Mouse (Mus musculus): Measurements from ENCODE around the gene Npl. TPM values are rescaled to one million over a fixed set of nuclear protein-coding genes. Genes with fewer than 3 reads are reported as not detected.

Npl gene
- total RNA-seq (2021): 1 to 10 TPM; 6.0 to 6.4 TPM
- long read RNA-seq, experiment 1, transcript Npl-201 (12 exons, 1,735 nt): major isoform, 7 of 7 reads
- long read RNA-seq, experiment 1, partial matches to known transcripts: 0 of 7 reads
- long read RNA-seq, experiment 1, other reads (novel, unspliced or antisense): 0 of 7 reads
- long read RNA-seq, experiment 2, transcript Npl-201 (12 exons, 1,735 nt): major isoform, 7 of 8 reads
- long read RNA-seq, experiment 2, partial matches to known transcripts: 1 of 8 reads
- long read RNA-seq, experiment 2, other reads (novel, unspliced or antisense): 0 of 8 reads

DNA sequence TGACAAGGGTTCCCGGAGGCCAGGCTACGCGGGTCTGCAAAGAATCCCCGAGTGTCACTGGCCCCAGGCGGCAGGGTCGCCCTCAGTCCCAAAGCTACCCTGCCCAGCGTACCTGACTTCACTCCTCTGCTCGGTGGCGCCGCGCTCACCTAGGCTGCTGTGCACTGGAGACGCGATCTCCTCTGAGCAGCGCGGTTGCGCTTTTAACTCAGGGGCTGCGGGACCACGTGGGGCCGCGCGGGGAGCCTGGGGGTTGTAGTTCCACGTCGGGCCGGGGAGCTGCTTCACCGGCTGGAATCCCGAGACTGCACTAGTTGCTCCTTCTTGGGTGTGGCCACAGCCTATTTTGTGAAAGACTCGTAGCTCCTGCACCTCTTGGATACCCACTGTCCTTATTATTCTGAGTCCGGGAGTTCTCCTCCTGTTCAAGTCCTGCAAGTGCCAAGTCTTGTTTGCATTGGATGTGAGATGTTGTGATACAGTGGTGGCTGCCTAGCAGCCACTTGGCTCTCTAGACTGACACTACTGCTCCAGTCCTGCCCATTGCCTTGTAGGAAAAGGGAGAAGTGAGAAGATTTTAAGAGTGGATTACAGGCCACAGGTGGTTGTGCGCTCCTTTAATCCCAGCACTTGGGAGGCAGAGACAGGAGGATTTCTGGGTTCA is at the start of gene Npl:
Gene Npl (minus strand): TSS at position 510 of the 664 bp plus-strand sequence.
- DNase-seq (ENCODE audit: low spot score in 2 of 2): peak; percentile 67 to 71

DNA sequence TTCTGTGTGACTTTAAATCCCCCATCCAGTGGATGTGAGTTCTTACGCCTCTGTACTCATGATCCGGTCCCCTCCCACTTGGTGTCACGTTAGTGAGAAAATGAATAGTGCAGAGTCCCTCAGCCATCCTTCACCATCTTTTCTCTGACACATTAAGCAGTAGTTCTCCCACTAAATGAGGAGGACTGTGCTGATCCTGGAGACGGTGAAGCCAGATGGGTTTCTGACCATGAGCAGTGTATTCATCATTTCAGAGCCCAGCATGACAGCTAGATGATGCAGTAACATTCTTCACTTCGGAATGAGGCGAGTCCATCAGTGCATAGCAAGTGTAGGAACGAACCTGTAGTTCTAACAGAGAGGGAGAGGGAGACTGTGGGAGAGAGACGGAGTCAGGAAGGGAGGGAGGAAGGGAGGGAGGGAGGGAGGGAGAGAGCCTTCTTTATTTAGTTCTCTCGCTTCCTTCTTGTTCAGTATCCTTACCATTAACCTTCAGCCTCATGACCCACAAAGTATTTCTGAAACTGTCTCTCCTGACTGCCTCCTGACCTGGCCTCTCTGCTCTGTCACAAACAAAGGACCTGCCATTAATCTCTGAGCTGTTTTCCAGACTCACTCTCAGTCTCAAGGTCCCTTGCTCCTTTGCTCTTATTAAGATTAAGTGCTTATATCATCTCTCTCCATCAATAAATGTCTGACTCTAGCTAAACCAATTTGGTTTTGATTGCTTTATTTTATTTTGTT is 49.6 kb upstream of the Npl start:
- no peak for DNase-seq (ENCODE audit: low spot score in 2 of 2)

DNA sequence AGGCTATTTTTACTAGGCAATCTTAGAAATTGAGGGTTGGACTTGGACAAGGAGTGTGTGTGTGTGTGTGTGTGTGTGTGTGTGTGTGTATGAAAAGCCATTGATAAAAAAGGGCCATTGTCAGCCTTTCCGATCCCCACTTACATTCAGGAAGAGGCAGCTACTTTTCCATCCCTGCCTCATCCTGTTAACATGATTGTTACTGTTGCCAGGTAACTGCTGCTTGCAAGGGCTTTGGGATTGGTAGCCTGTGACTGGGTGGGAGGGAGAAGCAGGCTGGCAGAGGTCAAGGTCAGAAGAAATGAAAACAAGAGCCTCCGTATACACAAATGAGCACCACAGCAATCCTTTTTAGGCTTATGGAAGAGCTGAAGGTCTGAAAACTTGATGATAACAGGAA is 48.9 kb upstream of the Npl start:
- DNase-seq (ENCODE audit: low spot score in 2 of 2): peak in 1 of 2 experiments; percentile 6

DNA sequence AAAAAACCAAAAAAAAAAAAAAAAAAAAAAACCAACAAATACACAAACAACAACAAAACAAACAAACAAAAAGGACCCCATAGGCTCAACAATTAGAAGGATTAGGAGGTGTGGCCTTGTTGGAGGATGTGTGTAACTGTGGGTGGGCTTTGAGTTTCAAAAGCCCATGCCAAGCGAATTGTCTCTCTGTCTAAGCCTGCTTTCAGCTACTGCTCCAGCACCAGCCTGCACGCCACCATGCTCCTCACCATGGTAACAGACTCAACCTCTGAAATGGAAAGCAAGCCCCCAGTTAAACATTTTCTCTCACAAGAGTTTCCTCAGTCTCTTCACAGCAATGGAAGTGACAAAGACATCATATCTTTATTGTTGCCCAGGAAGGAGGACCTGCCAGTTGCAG is 43.8 kb upstream of the Npl start:
- no peak for DNase-seq (ENCODE audit: low spot score in 2 of 2)

DNA sequence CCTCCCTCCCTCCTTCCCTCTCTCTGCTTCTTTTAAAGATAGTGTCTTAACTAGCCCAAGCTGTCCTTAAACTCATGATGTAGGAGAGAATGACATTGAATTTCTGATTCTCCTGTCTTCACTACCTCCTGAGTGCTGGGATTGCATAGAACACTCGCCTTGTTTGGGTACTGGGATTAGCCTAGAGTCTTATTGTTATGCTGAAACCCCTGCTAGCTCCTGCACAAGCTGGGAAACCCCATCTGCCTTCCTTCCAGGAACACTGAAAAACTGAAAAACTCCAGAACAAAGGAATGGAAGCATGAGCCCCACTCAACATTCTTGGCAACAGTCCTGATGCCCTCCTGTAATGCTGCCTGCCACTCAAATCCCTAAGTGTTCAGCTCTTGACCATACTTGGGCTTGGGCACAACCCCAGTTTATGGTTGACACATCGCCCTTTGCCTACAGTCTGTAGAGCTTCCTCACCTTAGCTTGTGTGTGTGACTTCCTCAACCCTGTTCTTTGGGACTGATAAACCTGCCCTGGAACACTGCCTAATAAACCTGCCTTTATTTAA is 40.4 kb upstream of the Npl start:
- DNase-seq (ENCODE audit: low spot score in 2 of 2): no peak

DNA sequence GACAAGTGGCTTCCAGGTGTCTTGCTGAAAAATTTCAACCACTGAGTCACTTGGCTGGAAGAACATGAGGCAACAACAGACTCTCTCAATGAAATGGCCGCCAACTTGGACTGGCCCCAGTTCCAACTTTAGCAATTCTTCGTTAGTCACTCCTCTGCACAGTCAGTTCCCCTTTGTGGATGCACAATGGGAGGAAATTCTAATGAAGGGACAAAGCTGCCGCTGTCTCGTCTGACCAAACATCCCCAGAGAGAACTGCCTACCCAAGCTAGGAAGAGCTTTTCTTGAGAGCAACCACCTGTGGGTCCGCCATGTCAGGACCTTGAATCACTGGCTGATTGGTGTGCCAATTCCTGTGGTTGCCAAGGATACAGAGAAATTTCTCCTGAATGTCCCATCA is 38.1 kb upstream of the Npl start:
- DNase-seq (ENCODE audit: low spot score in 2 of 2): peak; percentile 26 to 42

DNA sequence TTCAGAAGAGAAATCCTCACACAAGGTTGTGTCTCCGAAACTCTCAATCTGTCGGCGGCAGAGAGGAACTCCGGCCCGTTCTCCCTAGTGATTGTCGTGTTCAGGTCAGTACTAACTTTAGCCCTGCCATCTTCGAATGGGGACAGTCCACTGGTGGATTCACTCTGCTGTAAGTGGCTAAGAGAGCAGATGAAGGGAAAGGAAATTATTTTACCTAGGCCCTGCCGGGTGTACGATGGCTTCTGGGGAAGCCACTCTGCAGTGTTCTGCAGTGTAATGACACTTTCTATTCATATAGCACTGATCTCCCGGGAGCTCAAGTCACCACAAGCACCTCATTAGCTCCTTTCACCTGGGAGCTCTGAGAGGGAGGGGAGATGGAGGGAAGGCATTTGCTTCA is 37.0 kb upstream of the Npl start:
- no peak for DNase-seq (ENCODE audit: low spot score in 2 of 2)

DNA sequence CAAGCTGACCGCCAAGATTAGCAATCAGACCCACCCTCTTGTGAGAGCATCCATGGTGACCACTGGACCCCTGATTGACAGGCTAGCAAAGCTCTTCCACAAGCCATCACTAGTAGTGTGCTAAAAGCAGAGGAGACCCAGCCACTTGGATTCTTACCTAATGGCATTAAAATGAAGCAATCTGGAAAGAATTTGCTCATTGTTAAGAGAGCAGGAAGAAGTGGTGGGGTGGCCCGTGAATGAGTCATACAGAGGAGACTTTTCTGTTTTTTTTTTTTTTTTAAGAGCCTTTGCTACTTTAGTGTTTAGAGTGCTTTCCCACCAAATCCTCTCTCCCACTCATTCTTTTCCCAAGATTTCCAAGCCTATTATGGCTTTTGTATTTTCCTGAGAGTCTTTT is 35.9 kb upstream of the Npl start:
- no peak for DNase-seq (ENCODE audit: low spot score in 2 of 2)

DNA sequence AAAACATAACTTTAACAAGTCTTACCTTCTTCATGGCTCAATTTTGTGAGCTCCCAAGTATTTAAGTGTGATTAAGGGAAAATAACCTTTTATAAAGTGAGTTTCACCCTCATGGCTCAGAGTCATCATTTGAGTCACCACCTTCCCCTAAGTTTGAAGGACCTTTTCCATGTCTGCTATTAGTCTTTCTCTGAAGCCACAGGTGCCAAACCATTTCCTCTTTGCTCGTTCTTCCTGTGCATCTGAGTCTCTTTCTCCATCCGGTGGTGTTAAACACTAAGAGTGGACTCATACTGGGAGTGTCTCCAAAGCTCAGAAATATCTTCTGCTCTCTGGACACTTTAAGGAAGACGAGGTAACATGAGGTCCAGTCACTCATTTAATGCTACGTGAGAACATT is 33.3 kb upstream of the Npl start:
- DNase-seq (ENCODE audit: low spot score in 2 of 2): no peak

DNA sequence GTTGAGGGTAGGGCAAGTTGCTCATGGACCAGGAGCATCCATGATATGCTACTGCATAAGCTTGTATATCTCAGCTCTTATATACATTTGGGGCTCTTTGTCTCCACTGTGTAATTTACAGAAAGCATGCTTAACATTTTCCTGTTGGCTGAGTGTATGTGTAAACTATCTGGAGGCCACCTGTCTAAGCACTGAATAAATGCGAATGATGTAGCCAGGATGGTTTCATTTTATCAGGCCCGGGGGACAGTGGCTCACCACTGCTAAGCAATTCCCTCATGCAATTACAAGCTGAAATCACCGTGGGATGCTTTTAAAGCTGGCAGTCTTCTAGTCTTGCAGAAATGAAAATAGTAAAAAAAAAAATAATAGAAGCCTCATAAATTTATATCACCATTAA is 24.9 kb upstream of the Npl start:
- DNase-seq (ENCODE audit: low spot score in 2 of 2): no peak

DNA sequence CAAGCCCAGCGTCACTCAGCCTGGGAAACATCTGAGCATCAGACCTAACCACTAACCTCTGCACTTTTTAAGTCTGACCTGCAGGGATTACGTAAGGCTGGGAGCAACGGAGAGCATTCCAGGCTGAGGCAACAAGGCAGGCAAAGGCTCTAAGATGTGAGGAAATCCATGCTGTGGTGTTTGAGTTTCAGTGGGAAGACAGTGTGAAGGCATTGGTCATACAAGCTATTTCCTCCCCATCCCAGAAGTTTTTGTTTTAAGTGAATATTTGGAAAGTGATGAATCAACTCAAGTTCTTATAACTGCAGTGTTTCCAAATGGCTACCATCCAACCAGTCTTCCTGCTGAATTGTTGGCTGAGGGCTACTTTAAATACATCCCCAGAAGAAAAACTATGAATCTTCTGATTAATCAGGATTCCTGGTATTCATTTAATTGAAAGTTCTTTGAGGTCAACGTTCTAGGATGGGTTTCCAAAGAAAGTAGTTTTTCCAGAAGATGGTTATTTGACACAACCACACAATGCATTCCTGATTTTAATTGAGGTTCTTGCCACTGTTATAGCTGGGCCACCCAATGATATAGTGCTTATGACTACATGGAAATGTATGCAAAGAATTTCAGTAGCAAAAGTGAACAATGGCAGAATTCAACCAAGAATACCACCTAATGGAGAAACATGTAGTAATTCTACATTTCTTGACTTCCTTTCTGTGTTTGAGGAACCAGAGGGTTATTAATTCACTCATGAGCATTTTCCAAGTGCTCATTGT is 22.6 kb upstream of the Npl start:
- DNase-seq (ENCODE audit: low spot score in 2 of 2): no peak

DNA sequence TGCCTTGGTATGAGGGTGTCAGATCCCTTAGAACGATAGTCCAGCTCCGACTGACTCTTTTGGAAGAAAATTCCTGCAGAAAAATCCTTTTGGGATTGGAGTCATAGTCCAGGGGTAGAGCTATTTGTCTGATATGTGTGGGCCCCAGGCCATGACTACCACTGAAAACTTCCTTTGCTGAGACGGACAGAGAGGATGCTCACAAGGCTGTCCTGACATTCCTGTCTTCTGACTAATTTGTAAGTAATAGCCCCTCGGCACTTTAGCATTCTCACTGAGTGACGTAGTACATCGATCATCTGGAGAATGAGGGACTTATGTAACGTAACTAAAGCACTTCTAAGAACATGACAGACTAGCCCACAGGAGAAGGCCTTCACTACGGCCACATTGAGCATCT is 15.9 kb upstream of the Npl start:
- DNase-seq (ENCODE audit: low spot score in 2 of 2): no peak

DNA sequence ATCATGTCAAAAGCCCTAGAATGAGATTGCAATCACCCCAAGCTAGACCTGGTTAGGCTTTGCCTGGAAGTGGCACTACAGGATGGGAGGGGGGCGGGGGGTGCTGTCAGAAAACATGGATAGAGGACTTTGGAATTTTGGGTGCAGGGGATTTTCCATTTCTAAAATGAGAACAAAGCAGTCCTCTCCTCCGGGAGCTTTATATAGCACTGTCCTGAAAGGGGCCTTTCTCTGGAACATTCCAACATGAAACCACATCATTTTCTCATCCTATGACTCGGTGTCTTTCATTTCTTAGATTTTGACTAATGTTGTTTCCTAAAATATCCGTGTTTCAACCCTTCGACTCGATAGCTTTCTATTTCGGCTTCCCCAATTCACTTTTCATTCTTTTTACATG is 14.9 kb upstream of the Npl start:
- DNase-seq (ENCODE audit: low spot score in 2 of 2): no peak

DNA sequence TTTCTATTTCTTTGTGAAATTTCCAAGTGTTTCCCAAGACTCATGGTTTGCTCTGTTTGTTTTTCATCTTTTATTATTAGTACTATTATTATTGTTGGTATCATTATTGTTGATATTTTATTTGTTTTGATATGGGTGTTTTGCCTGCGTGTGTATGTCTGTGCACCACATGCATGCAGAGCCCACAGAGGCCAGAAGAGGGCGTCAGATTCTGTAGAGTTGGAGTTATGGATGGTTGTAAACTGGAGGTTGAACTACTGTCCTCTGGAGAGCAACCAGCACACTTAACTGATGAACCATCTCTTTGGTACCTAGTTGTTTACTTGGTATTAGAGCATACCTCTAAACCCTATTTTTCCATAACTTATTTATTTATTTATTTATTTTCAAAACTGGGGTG is 13.8 kb upstream of the Npl start:
- no peak for DNase-seq (ENCODE audit: low spot score in 2 of 2)

DNA sequence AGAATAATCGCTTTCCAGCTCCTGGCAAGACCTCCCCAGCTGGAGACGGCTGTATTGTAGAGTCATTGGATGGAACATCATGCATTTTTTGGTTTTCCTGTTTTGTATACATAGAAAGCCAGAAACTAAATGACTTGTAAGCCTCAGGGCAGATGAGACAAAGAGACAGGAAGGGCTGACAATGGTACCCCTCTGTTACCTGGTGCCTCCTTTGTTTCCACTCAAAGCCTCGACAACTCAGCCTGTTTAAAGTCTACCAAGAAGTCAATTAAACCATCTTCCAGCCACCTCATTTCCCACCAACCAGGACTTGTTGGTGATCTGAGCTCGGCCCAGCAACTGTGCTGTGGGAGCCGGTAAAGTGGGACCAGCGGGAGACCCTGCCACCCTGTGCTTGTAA is 11.0 kb upstream of the Npl start:
- no peak for DNase-seq (ENCODE audit: low spot score in 2 of 2)

DNA sequence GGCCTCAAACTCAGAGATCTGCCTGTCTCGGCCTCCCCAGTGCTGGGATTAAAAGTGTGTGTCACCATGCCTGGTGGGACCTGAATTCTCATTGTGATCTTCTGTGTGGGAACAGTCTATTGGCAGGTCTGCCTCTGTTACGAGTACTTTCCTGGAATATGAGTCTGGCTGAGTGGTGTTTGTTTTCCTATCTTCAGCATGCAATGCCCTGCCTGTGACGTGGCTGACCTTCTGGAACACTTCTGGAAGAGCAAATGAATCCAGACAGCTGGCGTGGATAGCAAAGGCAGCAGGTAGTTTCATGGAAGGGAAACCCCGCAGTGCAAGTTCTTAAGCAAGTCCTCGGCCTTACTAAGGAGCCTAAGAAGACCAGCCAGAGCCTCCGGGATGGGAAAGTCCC is 9.9 kb upstream of the Npl start:
- DNase-seq (ENCODE audit: low spot score in 2 of 2): no peak

DNA sequence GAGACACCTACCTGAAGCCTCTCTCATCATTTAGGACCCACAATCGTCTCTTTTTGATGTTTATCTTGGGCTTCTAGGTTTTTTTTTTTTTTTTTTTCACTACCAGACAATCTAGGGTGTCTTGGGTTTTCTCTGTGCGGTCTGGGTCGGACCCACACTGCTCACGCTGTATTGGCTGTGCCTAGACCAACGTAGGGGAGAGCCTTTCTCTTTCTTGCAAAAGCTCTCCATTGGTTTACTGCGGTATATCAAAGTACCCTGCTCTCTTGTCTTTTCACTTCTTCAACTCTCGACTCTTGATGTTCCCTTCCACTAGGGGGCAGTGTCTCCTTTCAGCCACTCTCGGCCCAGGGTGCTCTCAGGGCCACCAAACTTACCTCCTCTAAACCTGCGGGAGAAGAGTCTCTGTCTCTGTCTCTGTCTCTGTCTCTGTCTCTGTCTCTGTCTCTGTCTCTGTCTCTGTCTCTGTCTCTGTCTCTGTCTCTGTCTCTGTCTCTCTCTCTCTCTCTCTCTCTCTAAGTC is 9.3 kb upstream of the Npl start:
- DNase-seq (ENCODE audit: low spot score in 2 of 2): peak; percentile 52 to 75

DNA sequence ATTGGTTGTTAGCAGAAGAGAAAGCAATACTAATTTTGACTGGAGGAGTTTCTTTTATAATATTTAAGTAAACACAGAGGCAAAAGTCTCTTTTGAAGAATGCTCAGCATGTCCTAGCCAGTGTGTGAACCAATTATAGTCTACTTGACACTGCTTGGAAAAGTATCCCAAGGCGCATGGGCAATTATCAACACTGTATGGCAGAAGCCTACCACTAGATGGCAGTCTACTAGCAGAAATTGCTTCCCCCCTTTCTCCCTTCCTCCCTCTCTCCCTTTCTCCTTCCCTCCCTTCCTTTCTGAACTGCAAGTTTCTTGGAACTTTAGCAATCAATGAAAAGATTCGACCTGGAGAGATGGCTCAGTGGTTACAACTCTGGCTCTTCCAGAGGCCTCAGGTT is 7.1 kb upstream of the Npl start:
- DNase-seq (ENCODE audit: low spot score in 2 of 2): peak in 1 of 2 experiments; percentile 71

DNA sequence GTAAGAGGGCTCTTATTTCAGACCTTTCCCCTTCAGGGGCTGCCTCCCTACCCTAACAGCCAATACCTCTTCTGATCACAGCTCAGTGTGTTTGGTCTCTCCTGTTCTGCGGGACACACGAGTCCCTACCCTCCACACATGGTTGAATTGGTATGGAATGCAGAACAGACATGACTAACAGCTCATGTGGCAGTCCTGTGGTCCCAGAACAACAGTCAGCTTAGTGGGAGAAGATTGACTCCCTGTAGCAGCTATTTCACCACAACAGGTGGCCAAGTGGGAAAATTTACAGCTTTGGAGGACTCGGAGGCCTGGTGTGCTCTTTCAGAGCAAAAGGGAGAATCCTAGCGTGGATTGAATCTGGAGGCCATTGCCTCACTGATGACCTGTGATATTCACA is 6.4 kb upstream of the Npl start:
- DNase-seq (ENCODE audit: low spot score in 2 of 2): no peak

DNA sequence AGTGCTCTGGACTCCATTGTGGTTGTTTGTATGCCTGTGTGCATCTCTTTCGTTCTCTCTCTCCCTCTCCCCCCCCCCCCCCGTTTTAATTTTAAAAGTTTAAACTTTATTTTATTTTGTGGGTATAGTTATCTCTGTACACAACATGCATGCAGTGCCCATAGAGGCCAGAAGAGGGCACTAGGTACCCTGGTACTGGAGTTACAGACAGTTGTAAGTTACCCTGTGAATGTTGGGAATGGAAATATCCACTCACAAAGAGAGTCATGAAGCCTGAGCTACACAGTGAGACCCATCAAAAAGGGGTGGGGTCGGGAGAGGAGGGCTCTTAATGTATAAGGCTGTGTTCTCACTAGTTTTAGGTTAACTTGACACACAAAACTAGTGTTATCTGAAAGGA is 969 bp upstream of the Npl start:
- peak; percentile 33 to 61 for DNase-seq (ENCODE audit: low spot score in 2 of 2)

DNA sequence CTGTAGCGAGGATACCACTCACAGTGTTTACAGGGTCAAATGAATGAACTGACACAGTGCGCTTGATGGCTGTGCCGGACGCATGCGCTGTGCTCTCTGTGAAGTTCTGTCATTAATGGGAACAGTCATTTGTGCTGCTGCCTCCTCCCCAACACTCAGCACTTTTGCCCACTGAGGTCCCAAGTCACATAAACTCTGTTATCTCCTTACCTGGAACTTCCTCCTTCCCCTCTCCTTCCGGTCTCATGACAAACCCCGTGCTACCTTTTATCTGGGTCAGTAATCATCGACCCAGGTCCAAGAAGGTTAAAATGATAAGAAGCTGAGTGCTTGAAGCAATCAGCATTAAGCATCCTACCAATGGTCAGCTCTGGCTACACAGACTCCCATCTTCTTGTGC is 2.3 kb downstream of the Npl start:
- no peak for DNase-seq (ENCODE audit: low spot score in 2 of 2)

All from layer of hippocampus, postnatal 14 days (tissue).